Mouse (Mus musculus): ENCODE measurements around the gene Ptges2.

The Ptges2 gene

GRCm38 (mm10) chr2:32374191-32374590, 21.5 kb upstream of the Ptges2 start:
- no peak for DNase-seq (ENCODE audit: low read depth, low spot score)

GRCm38 (mm10) chr2:32375317-32375940, 20.3 kb upstream of the Ptges2 start:
- DNase-seq (ENCODE audit: low read depth, low spot score): no peak

- DNase-seq (ENCODE audit: low read depth, low spot score): no peak
Observed at GRCm38 (mm10) chr2:32376963-32377362, 18.7 kb upstream of the Ptges2 start.

- no peak for DNase-seq (ENCODE audit: low read depth, low spot score)
Observed at GRCm38 (mm10) chr2:32380001-32380500, 15.6 kb upstream of the Ptges2 start.

- no peak for DNase-seq (ENCODE audit: low read depth, low spot score)
Observed at GRCm38 (mm10) chr2:32381141-32381774, 14.4 kb upstream of the Ptges2 start.

GRCm38 (mm10) chr2:32381775-32382223, 13.9 kb upstream of the Ptges2 start, which contains the start of gene 1110008P14Rik:
TSS of gene 1110008P14Rik (minus strand) at chr2:32381938.
- DNase-seq (ENCODE audit: low read depth, low spot score): peak; percentile 92

- no peak for DNase-seq (ENCODE audit: low read depth, low spot score)
Observed at GRCm38 (mm10) chr2:32382689-32383088, 13.0 kb upstream of the Ptges2 start.

GRCm38 (mm10) chr2:32387706-32388490, 7.8 kb upstream of the Ptges2 start, which contains the start of gene Lcn2:
TSS of gene Lcn2 (minus strand) at chr2:32388252.
- DNase-seq (ENCODE audit: low read depth, low spot score): no peak

- no peak for DNase-seq (ENCODE audit: low read depth, low spot score)
Observed at GRCm38 (mm10) chr2:32389157-32389556, 6.5 kb upstream of the Ptges2 start.

- no peak for DNase-seq (ENCODE audit: low read depth, low spot score)
Observed at GRCm38 (mm10) chr2:32390871-32391270, 4.8 kb upstream of the Ptges2 start.

GRCm38 (mm10) chr2:32392063-32392462, 3.6 kb upstream of the Ptges2 start:
- no peak for DNase-seq (ENCODE audit: low read depth, low spot score)

- DNase-seq (ENCODE audit: low read depth, low spot score): no peak
Observed at GRCm38 (mm10) chr2:32394973-32395372, 723 bp upstream of the Ptges2 start.

- DNase-seq (ENCODE audit: low read depth, low spot score): peak; percentile 92
Observed at GRCm38 (mm10) chr2:32395946-32396621, 388 bp downstream of the Ptges2 start.

GRCm38 (mm10) chr2:32396695-32397094, 999 bp downstream of the Ptges2 start:
- DNase-seq (ENCODE audit: low read depth, low spot score): no peak

- DNase-seq (ENCODE audit: low read depth, low spot score): peak; percentile 98
Observed at GRCm38 (mm10) chr2:32404663-32405062, 9.0 kb downstream of the Ptges2 start.

- no peak for DNase-seq (ENCODE audit: low read depth, low spot score)
Observed at GRCm38 (mm10) chr2:32407144-32407824, 11.6 kb downstream of the Ptges2 start.

- DNase-seq (ENCODE audit: low read depth, low spot score): peak; percentile 76
Observed at GRCm38 (mm10) chr2:32408429-32409424, 13.0 kb downstream of the Ptges2 start.

GRCm38 (mm10) chr2:32411407-32411806, 15.7 kb downstream of the Ptges2 start:
- DNase-seq (ENCODE audit: low read depth, low spot score): no peak

GRCm38 (mm10) chr2:32412742-32413531, 17.2 kb downstream of the Ptges2 start:
- no peak for DNase-seq (ENCODE audit: low read depth, low spot score)

Data from forelimb bud, embryonic 11.5 days (tissue).